Mouse (Mus musculus): ENCODE data around the gene Coa3.

The Coa3 gene

DNA sequence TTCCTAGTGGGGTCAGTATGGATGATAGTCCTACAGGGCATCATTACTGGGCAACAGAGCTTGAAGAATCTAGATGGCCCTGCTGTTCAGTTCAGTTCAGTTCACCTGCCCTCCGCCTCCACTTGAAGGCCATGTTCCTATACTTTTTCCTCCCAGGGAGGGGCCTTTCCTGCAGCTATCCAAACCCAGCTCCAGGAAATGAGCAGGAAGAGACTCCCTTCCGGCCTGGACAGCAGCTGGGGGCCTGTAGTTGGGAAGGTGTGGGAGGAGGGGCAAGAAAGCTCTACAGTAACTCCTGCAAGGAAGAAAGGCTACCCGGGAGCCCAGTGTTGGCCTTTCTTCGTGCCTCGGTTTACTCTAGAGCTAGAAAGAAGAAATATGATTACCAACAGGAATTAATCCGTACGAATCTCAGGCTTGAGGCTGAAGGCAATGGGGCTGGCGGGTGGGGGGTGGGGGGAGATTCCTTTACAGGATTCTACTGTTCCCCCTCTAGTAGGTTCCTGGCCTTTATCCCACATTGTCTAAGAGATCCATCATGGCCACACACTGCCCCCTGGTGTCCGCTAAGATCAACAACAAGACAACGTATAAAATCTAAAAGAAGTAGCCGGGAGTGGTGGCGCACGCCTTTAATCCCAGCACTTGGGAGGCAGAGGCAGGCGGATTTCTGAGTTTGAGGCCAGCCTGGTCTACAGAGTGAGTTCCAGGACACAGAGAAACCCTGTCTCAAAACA is 30.5 kb downstream of the Coa3 start:
- peak; percentile 57 for DNase-seq

DNA sequence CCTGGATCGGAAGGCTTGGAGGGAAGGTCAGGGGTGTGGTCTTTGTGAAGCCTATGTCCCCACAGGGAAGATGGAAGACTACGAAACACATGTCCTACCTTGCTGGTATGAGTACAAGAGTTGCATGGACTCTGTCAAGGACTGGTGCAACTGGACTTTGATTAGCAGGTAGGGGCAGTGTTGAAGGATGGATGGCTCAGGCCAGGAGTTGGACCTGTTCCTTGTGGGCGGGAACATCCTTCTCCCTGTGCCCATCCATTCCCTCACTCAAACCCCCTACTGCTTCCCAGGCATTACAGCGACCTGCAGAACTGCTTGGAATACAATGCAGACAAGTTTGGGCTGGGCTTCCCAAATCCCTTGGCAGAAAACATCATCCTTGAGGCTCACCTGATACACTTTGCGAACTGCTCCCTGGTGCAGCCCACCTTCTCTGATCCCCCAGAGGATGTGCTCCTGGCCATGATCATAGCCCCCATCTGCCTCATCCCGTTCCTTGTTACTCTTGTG is 31.3 kb downstream of the Coa3 start:
- no peak for DNase-seq

DNA sequence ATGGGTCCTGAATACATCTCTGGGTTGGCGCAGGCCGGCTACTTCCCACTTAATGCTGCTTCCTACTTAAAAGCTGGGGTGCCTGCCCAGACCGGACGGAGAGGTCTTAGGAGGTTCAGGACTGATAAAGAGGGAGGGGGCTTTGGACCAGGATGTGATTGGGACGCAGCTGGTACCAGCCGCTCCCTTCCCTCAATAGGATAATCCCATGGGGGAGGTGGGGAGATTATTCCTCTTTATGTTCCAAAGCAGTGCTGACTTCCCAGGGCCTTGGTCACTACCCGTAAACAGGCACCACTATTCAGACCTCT is 32.3 kb downstream of the Coa3 start:
- no peak for DNase-seq

DNA sequence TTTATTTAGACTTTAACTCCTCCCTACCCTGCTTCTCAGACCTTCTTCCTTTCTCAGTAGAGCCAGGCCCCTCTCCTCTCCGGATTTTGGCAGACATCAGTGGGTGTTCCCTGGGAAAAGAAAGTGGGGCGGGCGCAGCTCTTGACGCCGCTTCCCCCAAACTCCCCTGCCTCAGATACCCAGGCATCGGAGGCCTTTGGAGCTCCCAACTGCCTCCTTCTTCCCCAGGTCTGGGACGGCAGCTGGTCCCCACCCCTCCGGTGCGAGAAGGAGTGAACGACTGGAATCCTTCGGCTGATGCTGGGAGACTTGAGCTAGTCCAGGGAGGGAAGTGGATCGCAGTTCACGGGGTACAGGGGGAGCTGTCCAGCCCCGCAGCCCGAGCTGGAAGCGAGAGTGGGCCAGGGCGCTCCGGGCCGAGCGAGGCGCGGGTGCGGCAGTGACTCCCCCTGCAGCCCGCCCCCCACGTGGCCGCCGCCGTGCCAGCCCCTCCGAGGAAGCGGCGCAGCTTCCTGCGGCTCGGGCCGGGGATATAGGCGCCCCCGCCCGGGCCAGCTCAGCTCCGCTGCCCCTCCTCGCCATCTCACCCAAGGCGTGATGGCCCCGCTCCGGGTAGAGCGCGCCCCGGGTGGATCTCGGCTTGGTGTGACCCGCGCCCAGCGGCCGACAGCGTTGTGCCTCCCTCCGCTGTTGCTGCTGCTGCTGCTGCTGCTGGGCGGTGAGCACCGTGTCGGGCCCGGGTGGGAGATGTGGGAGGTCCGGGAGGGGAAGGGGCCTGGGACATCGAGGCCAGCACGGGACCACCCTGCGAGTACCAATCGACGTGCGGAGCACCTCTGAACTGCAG is 32.8 kb downstream of the Coa3 start, which contains the start of gene Ramp2:
Gene Ramp2, plus strand, starts transcription at position 174 of the 847 bp plus-strand sequence.
- DNase-seq = peak; percentile 63

DNA sequence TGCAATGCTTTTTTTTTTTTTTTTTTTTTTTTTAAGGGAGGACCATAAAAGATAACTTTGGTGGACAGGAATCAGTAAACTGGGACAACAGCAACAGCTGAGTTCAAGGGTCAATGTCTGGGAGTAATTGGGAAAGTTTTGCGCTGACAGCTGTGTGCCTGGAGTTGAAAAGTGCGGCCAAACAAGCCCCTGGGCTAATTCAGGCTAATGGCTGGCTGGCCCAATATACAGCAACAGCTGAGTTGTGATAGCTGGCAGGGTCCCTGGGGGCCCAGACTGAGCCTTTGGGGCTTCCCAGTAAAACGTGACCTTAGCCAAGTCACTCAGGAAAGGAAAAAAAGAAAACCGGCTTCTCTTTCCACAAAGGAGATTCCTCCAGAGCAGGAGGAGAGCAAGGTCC is 33.8 kb downstream of the Coa3 start:
- DNase-seq = no peak

DNA sequence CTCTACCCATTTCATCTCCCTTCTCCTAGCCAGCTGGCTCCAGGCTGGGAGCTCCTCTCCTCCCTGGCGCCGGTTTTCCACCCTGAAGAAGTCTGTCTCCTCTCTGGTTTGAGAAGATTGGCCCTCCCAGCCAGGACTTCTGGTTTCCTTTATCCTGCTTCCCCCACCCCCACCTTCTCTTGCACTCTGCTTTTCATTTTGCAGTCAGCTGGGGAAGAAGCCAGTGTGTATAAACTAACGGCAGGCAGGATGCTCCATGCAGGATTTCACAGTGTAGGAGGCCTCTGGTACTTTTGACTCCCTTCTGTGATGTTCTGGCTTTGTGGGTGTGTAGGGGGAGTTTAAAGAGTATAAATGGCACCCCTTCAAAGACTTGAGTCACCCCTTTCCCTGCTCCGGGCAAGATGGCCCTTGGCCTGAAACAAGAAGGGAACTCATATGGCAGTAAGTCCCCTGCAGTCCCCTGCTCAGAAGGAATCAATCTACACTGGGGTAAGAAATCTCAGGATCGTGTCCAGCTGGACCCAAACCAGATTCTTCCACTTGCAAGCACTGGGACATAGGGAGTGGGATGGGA is 40.8 kb downstream of the Coa3 start:
- DNase-seq = peak; percentile 32

DNA sequence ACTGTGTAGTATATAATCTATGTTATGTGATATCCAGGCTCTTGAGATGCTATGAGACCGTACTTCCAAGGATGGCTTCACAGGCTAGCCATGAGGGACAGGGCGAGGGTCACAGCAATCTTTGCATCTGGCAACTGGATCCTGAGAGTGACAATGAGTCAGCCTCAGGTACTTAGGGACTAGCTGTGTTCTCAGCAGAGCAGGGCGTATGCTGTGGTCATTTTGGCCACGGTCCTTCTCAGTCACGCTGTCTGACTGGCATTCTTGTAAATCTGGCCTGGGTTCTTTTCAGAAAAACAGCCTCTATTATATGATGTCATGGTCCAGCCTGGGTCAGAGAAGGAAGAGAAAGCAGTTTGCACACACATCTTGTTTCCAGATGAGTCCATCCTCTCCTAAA is 42.1 kb downstream of the Coa3 start:
- DNase-seq = no peak

DNA sequence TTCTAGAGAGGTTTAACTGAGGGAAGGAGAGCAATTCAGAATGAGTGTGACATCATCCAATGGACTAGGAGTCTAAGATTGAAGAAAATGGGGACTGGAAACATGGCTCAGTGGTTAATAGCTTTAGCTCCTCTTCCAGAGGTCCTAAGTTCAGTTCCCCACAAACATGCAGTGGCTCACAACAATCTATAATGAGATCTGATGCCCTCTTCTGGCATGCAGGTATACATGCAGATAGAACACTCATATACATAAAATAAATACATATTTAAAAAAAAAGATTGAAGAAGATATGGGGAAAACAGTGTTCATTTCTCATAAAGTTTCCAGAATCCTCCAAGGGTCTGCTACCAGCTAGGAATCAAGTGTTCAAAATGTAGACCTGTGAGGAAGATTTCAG is 43.5 kb downstream of the Coa3 start:
- DNase-seq = no peak

DNA sequence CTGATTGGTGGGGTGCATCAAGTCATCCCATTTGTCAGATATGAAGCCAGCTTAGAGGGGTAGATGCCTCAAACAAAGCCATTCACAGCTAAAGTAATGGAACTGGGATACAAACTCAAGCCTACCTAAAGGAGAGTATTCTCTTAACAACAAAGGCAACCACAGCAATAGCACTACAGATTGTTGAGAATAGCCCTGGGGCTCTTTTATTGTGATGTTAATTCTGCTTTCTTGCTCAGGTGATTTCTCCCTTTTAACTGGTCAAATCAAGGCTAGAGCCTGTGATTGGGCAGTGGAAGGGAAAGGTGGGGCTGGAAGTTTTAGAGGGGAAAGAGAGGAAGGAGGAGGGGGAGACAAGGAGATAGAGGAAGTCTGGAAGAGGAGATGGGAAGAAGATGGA is 44.8 kb downstream of the Coa3 start:
- DNase-seq = no peak

DNA sequence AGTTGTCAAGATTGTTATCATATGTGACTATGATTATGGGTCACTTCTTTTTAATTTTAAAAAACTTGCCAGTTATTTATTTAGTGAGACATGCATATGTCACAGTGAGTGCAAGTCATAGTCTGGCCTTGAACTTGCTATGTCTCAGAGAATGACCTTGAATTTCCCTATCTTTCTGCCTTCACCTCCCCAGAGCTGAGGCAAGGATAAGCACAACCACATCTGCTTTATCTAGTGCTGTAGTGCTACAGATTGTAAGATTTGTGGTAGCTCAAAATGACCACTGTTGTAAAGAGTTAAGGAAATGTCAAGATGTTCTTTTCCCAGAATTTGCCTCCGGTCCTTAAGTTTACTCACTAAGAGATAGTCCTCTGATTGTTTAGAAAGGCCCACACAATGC is 45.7 kb downstream of the Coa3 start:
- no peak for DNase-seq

DNA sequence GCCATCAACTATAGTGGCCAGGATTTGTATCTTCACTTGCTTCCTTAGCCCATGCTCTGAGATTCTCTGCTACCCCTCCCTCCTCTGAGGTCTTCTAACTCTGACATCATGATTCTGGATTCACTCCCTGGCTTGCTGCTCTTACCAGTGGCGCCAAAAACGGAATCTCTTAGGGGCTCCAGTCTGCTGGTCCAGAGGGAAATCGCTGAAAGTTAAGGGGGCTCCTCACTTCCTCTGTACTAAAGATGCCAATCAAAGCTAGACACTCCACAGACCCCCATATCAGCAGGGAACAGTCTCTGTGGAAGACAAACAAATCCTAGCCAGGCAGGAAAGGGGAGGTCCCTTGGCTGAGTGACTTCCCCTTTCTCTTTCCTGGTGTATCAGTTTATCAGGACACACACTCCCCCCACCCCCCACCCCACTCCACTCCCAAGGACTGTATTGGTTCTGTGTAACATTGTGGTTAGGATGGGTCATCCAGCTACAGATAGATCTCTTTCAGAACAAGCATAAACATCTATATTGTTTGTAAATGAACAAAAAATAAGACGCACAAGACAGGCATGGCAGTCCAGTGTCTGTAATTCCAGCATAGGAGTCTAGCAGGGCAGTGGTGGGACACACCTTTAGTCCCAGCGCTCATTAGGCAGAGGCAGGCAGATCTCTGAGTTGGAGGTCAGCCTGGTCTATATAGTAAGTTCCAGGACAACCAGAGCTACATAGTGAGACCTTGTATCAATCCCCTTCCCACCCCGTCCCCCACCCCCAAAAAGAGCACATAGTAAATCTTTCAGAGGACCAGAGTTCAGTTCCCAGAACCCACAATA is 46.7 kb downstream of the Coa3 start:
- DNase-seq = no peak

DNA sequence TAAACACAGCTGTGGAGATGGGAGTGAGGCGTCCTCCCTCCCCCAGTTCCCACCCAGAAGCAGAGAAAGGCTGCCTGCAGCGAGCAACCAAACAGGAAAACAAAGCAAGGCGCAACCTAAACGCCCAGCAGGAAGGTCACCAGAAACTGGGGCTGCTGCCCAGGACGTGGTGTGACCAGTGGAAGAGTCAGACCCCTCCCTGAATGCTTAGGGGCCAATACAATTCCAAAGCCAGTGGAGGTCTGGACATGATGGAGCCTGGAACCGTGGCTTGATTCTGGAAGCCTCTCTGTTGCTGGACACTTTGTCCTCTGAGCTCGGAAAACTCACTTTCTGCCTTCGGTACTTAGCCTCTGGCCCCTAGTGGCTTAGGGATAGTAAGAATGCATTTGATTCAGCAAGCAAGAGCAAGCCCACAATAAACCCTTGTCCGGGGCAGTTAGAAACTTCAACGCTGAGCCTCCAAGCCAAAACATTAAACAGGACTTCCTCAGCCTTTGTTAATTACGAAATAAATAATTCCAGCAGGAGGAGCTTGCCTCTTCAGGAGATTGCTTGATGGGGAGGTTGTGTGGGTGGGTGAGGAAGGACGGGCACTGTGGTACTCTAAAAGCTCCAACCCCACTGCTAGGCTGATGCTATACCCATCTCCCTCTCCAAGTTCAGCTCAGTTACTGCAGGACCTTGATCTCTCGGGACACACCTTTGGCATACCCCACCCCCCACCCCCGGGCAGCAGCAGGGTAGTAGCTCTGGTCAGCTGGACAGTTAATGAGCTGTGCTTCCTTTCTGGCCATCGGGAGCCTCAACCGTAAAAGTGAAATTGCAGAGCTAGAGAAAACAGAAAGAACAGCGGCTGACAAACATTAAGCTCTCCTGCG is 47.7 kb downstream of the Coa3 start:
- no peak for DNase-seq

DNA sequence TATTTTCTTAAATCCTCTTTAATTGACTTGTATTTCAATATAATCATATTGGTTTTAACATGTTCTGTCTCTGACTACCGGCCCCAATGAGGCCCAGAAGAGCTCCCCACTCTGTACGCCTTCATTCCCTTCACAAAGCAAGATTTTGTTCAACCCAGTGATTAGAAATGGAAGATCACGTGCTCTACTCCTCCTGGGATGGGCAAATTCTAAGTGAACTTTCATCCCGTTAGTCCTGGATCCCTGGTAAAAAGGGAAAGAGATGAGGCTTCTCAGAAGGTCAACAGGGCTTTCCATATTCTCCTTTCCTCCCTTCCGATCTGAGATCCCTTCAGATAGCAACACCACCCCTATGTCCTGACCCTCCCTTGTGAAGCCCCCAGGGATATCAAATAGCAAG is 48.4 kb downstream of the Coa3 start:
- no peak for DNase-seq

DNA sequence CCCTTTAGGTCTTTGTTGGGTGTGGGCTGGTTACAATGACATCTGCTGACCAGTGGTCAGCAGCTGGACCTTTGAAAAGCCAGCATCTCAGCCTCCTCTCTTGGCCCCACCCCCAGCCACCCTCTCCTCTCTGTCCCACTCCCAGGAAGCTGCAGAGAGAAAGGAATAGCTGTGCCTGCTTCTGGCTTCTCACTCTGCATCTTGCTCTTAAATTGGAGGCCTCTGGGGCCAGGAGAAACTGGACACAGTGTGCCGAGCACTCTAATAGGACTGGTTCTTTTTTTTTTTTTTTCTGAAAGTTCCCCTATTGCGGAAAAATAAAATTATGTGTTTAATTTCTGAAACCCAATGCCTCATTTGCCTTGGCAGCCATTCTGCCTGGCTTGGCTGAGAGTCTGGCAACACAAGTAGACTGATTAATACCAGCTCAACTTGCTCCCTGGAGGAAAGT is 48.8 kb downstream of the Coa3 start:
- DNase-seq = no peak

DNA sequence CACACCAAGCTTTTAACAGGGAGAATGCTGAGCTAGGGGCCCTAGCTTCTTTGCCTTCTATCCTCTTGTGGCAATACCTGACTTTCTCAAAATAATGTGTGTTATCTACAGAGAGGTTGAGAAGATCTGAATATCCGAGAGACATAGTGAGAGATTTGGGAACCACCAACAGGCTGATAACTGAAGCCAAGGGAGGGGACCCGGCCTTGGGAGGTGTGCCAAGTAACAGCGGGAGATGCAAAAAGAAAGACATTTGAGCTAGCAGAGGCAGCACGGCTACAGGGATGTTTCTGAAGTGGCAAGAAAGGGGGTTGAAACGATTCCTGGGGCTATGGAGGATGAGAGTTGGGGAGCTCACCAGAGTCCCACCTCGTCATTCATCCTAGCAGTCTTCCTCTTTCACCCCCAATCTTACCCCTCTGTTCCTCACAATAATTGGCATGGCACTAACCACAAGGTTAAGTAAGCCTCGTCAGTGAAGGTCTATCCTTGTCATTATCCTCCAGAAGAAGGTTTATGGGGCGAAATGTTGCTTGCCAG is 49.5 kb downstream of the Coa3 start:
- peak; percentile 19 for DNase-seq

Measured in right cerebral cortex, postnatal 4 days (tissue).